Mouse (Mus musculus) kidney, adult 8-10 months (tissue): ENCODE measurements at regions not wholly inside any gene's neighbourhood (a gene's known extent, or its start where the extent isn't known, plus 50 kb on each side); places are given as distances from the start of the nearest gene placed in this dataset.

ENCODE experiments used
- DNase-seq, 2 experiments: peaks; one replicate each; pipeline ENCODE4 v3.0.0; 2022

DNA sequence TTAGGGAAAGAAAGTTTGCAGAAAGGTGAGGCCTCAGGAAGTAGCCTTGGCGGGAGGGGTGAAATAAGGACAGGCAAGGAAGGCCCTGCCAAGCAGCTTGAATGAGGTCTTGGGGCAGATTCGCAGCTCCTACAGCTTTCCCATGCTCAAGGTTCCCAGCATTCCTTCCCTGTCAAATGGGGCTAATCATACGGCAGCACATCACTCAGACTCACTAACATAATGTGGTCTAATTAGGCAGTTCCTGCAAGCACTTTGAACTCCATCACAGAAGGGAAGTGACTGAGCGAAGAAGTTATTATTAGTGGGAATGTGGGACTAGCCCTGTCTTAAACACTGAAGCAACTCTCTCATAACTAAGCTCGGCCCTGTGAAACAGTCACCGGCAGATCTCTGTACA lies 87.1 kb upstream of the Gm10260 start:
- no peak for DNase-seq

DNA sequence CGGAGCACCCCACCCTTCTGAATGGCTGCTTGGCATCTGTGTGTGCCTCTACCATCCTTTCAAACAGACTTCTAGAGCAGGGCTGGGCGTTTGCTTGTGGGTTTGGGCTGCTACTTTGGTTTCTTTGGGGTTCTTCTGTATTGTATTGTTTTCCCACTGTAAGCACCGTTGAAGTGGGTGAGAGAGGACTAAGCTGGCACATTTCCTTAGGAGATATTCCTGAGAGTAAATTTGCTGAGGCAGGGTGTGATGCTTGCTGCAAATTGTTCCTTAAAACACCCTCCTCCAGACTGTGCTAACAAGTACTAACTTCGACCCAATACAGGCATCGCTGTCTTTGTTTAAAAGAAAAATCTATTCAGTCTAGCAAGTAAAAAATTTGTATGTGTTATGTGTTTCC lies 84.7 kb upstream of the Gm10260 start:
- no peak for DNase-seq

GRCm38 (mm10) chr13:97842801-97843200 lies 82.4 kb upstream of the Gm10260 start:
- DNase-seq = no peak

- no peak for DNase-seq
Measured at GRCm38 (mm10) chr13:97841503-97841902, 81.1 kb upstream of the Gm10260 start.

DNA sequence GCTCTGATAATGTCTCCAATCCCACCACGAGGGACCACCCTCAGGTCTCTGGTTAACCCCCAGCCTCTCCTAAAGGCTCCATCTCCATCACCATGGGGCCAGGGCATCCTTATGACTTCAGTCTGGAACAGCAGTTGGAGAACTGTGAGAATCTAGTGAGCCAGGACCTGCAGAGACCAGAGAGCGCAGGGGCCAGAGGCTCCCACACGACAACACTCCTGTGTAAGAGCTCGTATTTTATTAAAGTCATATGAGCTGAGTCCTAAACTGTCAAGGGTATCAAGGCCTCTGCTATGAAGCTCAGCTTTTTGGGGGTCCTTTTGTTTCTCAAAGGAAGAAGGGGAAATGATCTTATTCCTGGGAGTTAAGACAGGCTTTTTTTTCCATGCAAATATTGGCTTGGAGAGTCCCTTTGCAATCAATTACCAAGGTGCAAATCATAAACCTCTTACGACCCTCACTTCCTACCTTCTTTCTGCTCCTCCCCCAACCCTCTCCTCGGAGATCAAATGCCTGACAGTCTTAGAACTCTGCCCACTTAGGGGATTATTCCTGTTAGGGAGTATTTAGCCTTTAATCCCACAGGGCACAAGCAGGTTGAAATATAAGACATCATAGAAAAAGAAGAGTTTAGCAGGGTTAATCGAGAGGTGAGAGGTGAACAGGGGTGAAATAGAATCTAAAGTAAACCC lies 79.3 kb upstream of the Gm10260 start:
- DNase-seq = no peak

- DNase-seq = peak; percentile 28 to 31
Measured at GRCm38 (mm10) chr13:97837443-97838000, 77.1 kb upstream of the Gm10260 start.

- no peak for DNase-seq
Measured at GRCm38 (mm10) chr13:97832448-97832847, 72.0 kb upstream of the Gm10260 start.

- no peak for DNase-seq
Measured at GRCm38 (mm10) chr13:97831839-97832238, 71.4 kb upstream of the Gm10260 start.

DNA sequence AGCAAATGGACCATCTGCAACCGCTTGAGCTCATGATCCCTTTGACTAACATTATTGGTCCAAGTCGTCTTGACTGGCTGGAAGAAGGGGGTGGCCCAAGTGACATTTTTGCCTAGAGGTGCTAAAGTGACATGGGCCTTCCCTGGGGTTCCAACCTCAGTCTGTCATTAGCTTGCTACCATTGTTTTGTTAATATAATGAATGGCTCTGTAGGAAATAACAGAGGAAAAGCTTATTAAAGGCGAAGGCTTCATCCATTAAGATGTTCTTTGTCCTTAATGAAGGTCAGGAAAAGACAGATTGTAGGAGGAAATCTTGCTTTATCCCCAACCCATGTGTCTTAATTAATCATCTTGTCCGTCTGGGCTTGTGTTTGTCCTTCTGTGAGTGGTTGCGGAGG lies 69.1 kb upstream of the Gm10260 start:
- no peak for DNase-seq

GRCm38 (mm10) chr13:97825801-97826576 lies 65.6 kb upstream of the Gm10260 start:
- no peak for DNase-seq

DNA sequence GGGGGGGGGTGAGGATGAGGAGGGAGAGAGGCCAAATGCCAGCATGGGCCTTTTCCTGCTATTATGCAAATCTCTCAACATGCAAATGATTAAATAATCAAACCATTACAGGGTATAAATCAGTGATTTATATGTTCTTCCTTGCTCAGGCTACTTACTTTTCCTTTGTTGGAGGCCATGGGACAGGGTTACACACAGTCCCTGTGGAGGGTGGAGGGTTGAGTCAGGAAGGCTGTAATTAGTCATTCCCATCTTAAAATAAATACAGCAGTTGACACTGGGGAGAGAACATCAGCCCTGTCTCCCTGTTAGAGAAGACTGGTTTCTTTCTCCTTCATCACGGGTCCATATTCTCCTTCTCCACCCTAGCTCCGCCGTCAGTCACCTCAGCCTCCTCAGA lies 64.9 kb upstream of the Gm10260 start:
- DNase-seq = no peak

DNA sequence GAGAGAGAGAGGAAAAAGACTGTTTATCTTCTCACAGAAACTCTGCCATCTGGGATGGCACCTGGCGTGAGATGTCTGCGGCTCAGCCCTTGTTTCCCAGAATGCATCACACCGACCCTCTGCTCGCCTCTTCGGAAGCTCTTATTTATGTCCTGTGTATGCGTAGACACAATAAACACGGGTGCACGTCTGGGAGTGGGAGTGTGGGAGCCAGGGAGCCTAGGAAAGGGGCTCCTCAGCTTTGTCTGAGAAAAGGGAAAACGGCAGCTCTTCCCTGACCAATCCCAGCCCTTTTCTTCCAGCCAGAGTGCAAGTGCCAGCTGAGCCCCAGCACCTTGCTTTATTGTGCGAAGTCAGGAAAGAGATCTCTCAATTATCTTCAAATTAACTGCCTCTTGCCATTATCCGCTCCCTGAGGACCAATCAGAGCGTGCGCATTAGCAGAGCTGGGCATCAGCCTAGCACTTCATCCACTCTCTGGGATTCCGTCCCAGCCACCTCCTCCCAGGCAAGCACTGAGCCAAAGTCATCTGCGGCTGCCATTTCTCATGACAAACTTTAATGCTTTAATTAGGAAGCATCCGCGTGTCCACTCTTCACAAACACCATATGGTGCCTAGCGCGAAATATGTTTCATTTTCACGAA lies 63.8 kb upstream of the Gm10260 start:
- DNase-seq = no peak

DNA sequence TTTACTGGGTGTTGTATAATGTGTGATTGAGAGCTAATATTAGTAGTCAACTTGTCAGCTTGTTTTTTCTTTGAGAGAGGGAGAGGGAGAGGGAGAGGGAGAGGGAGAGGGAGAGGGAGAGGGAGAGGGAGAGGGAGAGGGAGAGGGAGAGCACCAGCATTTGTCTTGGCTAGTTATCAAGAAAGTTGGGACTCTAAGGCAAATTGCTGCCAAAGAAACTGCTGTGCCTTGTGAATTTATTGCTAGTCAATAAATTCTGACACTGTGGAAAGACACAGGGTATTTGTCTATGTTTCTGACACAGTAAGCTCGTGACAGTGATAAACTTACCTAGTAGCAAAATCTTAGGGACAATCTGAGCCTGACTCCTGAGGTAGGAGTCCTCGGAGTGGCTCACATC lies 61.2 kb upstream of the Gm10260 start:
- DNase-seq = no peak

DNA sequence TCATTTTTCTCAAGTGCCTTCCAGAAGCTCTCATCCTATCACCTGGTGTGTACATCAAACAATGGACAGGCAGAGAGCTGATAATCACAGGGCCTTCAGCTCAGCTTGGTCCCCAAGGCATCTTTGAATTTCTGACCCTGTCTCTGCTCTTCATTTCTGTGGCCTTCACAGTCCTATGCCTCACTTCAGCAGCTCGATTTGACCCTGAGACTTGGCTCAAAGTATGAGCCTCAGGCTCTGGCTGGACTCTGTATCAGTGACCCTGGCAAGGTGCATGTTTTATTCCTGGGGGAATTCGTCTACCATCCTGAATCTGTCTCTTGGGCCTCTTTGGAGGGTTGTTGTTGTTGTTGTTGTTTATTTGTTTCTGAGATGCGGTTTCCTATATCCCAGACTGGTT lies 60.6 kb upstream of the Gm10260 start:
- no peak for DNase-seq

GRCm38 (mm10) chr13:97820401-97820800 lies 60.0 kb upstream of the Gm10260 start:
- DNase-seq = no peak

DNA sequence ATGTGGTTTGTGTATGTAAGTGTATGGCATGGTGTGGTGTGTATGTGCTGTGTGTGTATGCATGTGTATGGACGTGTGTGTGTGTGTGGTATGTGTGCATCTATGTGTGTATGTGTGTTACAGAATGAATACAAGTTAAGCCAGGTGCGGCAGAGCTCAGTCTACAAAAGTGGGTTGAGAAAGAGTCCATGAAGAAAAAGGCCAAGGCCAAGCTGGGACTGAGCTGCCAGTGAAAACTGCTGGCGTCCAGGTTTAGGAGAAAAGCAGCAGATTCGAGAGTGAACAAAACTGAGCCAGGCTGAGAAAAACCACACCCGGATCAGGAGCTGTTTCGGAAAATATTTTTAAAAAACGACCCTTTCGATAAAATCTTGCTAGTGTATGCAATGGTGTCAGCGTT lies 58.6 kb upstream of the Gm10260 start:
- no peak for DNase-seq

GRCm38 (mm10) chr13:97816923-97817322 lies 56.5 kb upstream of the Gm10260 start:
- no peak for DNase-seq
